Mouse (Mus musculus): Measurements from ENCODE around the gene Zkscan16.

DNA sequence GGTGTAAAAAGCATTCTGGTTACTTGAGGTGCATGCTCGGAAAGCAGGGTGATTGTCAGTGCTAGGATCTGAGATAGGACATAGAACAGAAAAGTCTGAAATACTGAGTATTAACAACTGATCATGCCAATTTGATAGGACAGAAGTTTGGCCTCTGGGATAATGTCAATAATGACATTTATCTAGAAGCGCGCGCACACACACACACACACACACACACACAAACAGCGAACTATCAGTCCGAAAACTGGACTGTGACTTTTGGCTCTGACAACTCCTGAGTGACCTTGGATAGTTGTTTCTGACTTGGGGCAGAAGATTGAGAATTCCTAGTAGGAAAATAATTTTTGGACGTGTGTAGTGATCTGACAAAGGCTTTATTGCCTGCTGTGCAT is 60.4 kb downstream of the Zkscan16 start:
- TF ChIP-seq CTCF (IDR thresholded peaks at IDR 0.05; ENCODE audit: borderline replicate concordance, insufficient read depth, low read length) (no peak), POLR2A (IDR thresholded peaks at IDR 0.05; ENCODE audit: low read depth, low read length) (no peak)

All from embryonic fibroblast, embryonic 13.5 days (primary cell).